Mouse (Mus musculus) myocyte (in vitro differentiated cells): ENCODE measurements around the gene Dlgap3. TPM values are rescaled to one million over a fixed set of nuclear protein-coding genes. Genes with fewer than 3 reads are reported as not detected.

Source experiments
- H3K27me3 ChIP-seq: one replicate; pipeline ENCODE4 v1.6.1; 2011; ENCODE audit not compliant: control insufficient read depth, insufficient read depth, insufficient read length
- H3K36me3 ChIP-seq: one replicate; pipeline ENCODE4 v1.6.1; 2011; ENCODE audit not compliant: control insufficient read depth, insufficient read depth
- H3K4me2 ChIP-seq: one replicate; pipeline ENCODE4 v1.6.1; 2011; ENCODE audit warnings: low read depth, control low read depth
- H3K4me3 ChIP-seq: one replicate; pipeline ENCODE4 v1.5.1; 2011; ENCODE audit warnings: mild to moderate bottlenecking, control low read depth, moderate library complexity
- H3K79me2 ChIP-seq: one replicate; pipeline ENCODE4 v1.6.1; 2011; ENCODE audit not compliant: control insufficient read depth, insufficient read depth
- H3ac ChIP-seq: one replicate; pipeline ENCODE4 v1.6.1; 2011; ENCODE audit not compliant: control insufficient read depth, insufficient read length
- CEBPB ChIP-seq: IDR thresholded peaks from 2 replicates; pipeline ENCODE4 v1.6.1; 2011; ENCODE audit warnings: mild to moderate bottlenecking, moderate library complexity; ENCODE audit not compliant: poor library complexity, insufficient read depth, severe bottlenecking
- E2F4 ChIP-seq: IDR thresholded peaks from one replicate; pipeline ENCODE4 v1.6.1; 2011; ENCODE audit warnings: mild to moderate bottlenecking, control low read depth, moderate library complexity; ENCODE audit not compliant: insufficient read depth
- MAX ChIP-seq: IDR thresholded peaks from one replicate; pipeline ENCODE4 v1.6.1; 2011; ENCODE audit warnings: low read depth, mild to moderate bottlenecking, control low read depth
- MYOD1 ChIP-seq, 3 experiments: IDR thresholded peaks; one replicate each; pipeline ENCODE4 v1.6.1; 2011; ENCODE audit warnings: control low read depth in 2 of 3, low read depth in 2 of 3, mild to moderate bottlenecking in 2 of 3, moderate library complexity in 1 of 3; ENCODE audit not compliant: insufficient read length in 2 of 3, control insufficient read depth in 1 of 3
- MYOG ChIP-seq, 3 experiments: IDR thresholded peaks; one replicate each; pipeline ENCODE4 v1.6.1; 2011; ENCODE audit warnings: control low read depth in 2 of 3, low read depth in 2 of 3, mild to moderate bottlenecking in 2 of 3; ENCODE audit not compliant: insufficient read length in 2 of 3, control insufficient read depth in 1 of 3, insufficient read depth in 1 of 3
- POLR2A ChIP-seq: IDR thresholded peaks from one replicate; pipeline ENCODE4 v1.6.1; 2011; ENCODE audit warnings: low read depth, mild to moderate bottlenecking, control low read depth, moderate library complexity; ENCODE audit not compliant: insufficient read length
- POLR2AphosphoS2 ChIP-seq: IDR thresholded peaks from one replicate; pipeline ENCODE4 v1.6.1; 2011; ENCODE audit warnings: low read depth, control low read depth; ENCODE audit not compliant: insufficient read length
- REST ChIP-seq: IDR thresholded peaks from one replicate; pipeline ENCODE4 v1.6.1; 2011; ENCODE audit warnings: mild to moderate bottlenecking, control low read depth, moderate library complexity; ENCODE audit not compliant: insufficient read depth, insufficient read length
- SRF ChIP-seq: IDR thresholded peaks from one replicate; pipeline ENCODE4 v1.6.1; 2011; ENCODE audit warnings: low read depth; ENCODE audit not compliant: control insufficient read depth, insufficient read length
- TCF12 ChIP-seq: IDR thresholded peaks from one replicate; pipeline ENCODE4 v1.6.1; 2011; ENCODE audit warnings: mild to moderate bottlenecking, control low read depth; ENCODE audit not compliant: poor library complexity, insufficient read depth, severe bottlenecking
- TCF3 ChIP-seq: IDR thresholded peaks from one replicate; pipeline ENCODE4 v1.6.1; 2011; ENCODE audit warnings: low read depth, control low read depth; ENCODE audit not compliant: insufficient read length
- USF1 ChIP-seq: IDR thresholded peaks from one replicate; pipeline ENCODE4 v1.6.1; 2011; ENCODE audit warnings: low read depth, mild to moderate bottlenecking, control low read depth, moderate library complexity
- polyA plus RNA-seq: library from polyadenylated mRNA; unstranded; fragments of >200 nt; fragmentation: generic; extraction: Trizol; gene quantifications from one replicate; pipeline ENCODE4 v1.2.1, GENCODE M21; 2012; ENCODE audit warnings: missing spikeins

Dlgap3 gene
- polyA plus RNA-seq, 1 experiment = not detected

DNA sequence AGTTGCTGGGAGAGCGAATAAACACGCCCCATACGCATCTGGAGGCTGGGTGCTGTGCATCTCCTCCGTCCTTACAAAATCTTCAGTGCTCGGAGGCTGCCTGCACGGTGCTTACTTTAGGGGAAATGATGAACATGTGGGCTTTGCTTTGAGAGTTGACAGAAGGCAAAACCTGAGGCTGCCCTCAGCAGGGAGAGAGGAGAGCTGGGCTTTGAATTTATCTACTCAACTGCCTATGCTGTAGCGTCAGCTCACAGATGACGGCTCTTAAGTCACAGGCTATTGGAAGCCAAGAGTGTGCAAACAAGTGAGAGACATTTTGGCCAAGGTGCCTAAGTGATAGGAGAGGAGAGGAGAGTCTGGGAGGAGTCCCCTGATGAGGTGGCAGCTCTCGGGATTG is 110.2 kb downstream of the Dlgap3 start:
- TF ChIP-seq POLR2A = no peak
- no peak for TF ChIP-seq POLR2AphosphoS2
- TF ChIP-seq TCF3 = no peak
- no peak for TF ChIP-seq MYOG (IDR thresholded peaks at IDR 0.05; ENCODE audit: control insufficient read depth in 1 of 3, insufficient read depth in 1 of 3, insufficient read length in 2 of 3, low read depth in 2 of 3)
- TF ChIP-seq MYOD1 (IDR thresholded peaks at IDR 0.05; ENCODE audit: control insufficient read depth in 1 of 3, insufficient read length in 2 of 3, low read depth in 2 of 3) = no peak
- TF ChIP-seq USF1 = no peak
- TF ChIP-seq MAX = no peak
- TF ChIP-seq E2F4 = no peak
- no peak for TF ChIP-seq TCF12
- no peak for TF ChIP-seq SRF
- TF ChIP-seq REST = no peak
- TF ChIP-seq CEBPB = no peak
- Histone ChIP-seq H3K79me2 (no peaks in the 10 kb centered on the region), H3K4me3 (no peak overlapping the region), H3K27me3 (peaks cover 34% of the 10 kb centered on the region), H3K36me3 (no peaks in the 10 kb centered on the region), H3ac (no peak overlapping the region), H3K4me2 (no peak overlapping the region)

Other genes starting within 250 kb of the Dlgap3 start
- gene Zmym4, start 201.1 kb upstream of the Dlgap3 start, polyA plus RNA-seq = 6.7 TPM
- 87.5 TPM for gene Sfpq, start 147.9 kb upstream of the Dlgap3 start, polyA plus RNA-seq
- 1.6 TPM for gene Zmym1, start 108.1 kb upstream of the Dlgap3 start, polyA plus RNA-seq
- gene Zmym6, start 91.8 kb upstream of the Dlgap3 start, polyA plus RNA-seq = not detected
- 0.14 TPM for gene Tmem35b, start 45.5 kb upstream of the Dlgap3 start, polyA plus RNA-seq
- 64.4 TPM for gene Smim12, start 74.6 kb downstream of the Dlgap3 start, polyA plus RNA-seq
- gene Gja4, start 144.8 kb downstream of the Dlgap3 start, polyA plus RNA-seq = 0.19 TPM
- gene Gjb3, start 161.6 kb downstream of the Dlgap3 start, polyA plus RNA-seq = 0.61 TPM
- gene Gjb4, start 184.9 kb downstream of the Dlgap3 start, polyA plus RNA-seq = 3.0 TPM
- gene Gjb5, start 189.0 kb downstream of the Dlgap3 start, polyA plus RNA-seq = 0.17 TPM